Mouse (Mus musculus): Measurements from ENCODE around the gene P2rx7.

The P2rx7 gene

GRCm38 (mm10) chr5:122643701-122644100 lies at the start of gene P2rx7:
TSS of gene P2rx7 (plus strand) at chr5:122643911.
- DNase-seq (ENCODE audit: low spot score in 2 of 2) = peak; percentile 54 to 71

DNA sequence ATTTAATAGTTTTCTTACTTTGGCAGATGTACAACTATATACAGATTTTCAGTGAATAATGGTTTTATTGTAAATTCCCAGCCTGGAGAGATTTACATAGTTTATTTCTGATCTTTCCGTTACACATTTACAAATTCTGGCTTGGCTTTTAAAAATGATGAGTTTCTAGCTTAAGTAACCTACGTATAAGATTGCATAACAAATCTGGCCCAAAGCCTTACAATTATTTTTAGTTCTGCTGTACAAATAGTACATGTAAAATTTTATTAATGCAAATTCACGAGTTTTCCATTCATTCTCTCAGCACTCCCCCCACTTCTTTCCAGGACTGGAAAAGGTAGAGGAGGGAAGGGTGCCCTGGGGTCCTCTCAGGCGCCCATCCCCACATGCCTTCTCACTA lies 48.2 kb upstream of the P2rx7 start:
- no peak for DNase-seq (ENCODE audit: low spot score in 2 of 2)

GRCm38 (mm10) chr5:122602233-122602632 lies 41.5 kb upstream of the P2rx7 start:
- DNase-seq (ENCODE audit: low spot score in 2 of 2) = peak in 1 of 2 experiments; percentile 21

GRCm38 (mm10) chr5:122604894-122605293 lies 38.8 kb upstream of the P2rx7 start:
- DNase-seq (ENCODE audit: low spot score in 2 of 2) = no peak

- no peak for DNase-seq (ENCODE audit: low spot score in 2 of 2)
Measured at GRCm38 (mm10) chr5:122611651-122612050, 32.1 kb upstream of the P2rx7 start.

DNA sequence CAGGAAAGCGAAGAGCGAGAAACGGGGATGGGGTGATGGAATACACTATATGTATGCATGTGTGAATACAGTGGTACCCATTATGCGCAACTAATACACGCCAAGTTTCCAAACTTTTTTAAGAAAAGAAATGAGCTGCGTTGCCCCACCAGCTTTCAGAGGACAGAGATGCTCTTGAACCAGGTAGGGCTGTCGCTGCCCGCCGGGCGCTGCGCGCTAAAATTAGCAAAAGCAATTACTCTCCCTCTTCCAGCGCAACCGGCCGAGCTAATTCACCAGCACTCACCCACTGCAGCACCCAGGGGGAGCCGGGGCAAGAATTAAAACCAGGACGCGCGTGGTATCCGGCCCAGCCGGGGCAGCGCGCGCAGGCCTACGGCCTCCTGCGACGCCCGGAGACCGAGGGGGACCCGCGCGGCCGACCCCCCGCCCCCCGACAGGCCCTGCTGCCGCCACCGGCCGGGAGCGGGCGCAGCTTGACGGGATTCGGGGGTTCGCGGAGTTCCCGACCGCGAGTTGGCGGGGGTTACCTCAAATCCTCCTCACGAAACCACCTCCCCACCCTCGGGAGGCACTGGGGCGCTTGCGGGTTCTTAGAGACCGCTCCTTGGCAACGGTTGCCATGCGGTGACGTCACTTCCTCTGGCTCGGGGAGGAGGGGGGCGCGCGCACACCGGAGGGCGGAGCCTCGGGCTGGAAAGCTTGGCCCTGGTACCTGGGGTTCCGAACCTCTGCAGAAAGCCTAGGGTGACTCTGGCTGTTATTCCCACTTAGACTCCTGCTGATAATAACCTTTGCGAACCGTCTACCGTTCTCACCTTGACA lies 29.6 kb upstream of the P2rx7 start, which contains the start of gene Ift81:
TSS of gene Ift81 (minus strand) at position 611 of the 825 bp plus-strand sequence.
- peak; percentile 89 to 97 for DNase-seq (ENCODE audit: low spot score in 2 of 2)

GRCm38 (mm10) chr5:122617718-122618117 lies 26.0 kb upstream of the P2rx7 start:
- DNase-seq (ENCODE audit: low spot score in 2 of 2) = no peak

DNA sequence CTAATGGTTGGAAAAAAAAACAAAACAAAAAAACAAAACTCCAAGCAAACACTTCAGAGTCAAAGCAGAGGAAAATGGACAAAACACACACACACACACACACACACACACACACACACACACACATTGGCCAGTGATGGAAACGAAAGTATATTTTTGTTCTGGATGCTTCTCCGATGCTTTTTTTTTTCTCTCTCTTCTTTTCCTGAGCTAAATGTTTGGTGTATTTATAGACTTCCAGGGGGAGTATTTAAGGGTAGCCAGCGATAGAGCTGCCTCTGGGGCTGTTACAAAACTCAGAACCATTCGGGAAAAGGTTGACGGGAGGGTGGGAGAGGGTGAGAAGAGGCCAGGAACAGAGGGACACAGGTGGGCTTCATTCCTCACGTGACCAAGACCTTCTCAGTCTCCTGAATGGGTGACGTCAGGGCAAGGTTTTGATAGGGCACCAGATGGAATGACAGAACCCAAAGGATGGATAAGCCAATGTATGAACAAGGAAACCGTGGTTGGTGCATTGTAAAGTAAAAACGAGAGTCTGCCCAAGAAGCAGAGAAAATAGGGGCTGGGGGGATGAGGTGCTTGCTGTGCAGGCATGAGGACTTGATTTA lies 23.9 kb upstream of the P2rx7 start:
- DNase-seq (ENCODE audit: low spot score in 2 of 2) = no peak

- peak; percentile 64 to 75 for DNase-seq (ENCODE audit: low spot score in 2 of 2)
Measured at GRCm38 (mm10) chr5:122621376-122621886, 22.3 kb upstream of the P2rx7 start.

- DNase-seq (ENCODE audit: low spot score in 2 of 2) = no peak
Measured at GRCm38 (mm10) chr5:122622526-122622925, 21.2 kb upstream of the P2rx7 start.

DNA sequence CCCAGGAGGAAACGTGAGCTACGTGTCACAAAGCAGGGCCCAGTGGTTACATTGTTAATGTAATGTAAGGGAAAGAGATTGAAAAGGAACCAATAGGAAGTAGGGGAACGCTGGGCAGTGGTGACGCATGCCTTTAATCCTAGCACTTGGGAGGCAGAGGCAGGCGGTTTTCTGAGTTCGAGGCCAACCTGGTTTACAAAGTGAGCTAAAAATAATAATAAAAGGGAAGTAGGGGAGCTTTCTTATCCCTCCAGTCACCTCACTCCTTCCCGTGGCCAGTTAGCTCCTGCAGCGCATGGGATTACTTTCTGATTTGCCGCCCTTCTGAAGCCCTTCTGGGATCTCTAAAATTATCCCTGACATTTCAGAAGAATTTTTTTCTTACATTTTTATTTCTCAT lies 19.9 kb upstream of the P2rx7 start:
- DNase-seq (ENCODE audit: low spot score in 2 of 2) = no peak

DNA sequence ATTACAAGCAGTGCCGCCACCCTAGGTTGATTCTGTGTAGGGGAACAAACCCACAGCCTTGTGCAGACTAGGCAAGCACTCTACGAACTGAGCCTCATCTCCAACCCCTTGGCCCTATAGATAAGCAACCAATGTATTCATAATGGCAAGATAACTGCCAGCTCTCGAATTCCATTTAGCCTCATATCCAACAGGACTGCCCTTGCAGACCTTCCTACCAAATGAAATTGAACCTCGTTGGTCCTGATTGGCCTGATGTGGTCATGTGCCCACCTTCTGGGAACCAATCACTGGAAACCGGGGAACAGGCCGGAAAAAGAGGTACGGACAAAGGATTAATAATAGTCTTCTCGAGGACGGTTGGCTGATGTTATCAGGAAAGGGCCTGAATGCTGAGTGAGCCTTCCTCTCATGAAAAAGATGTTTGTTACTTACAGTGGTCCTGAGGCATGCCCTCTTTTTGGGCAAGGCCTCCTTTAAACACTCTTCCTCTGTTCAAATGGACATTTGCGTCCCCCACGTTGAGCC lies 18.7 kb upstream of the P2rx7 start:
- no peak for DNase-seq (ENCODE audit: low spot score in 2 of 2)

- DNase-seq (ENCODE audit: low spot score in 2 of 2) = no peak
Measured at GRCm38 (mm10) chr5:122625565-122626252, 18.0 kb upstream of the P2rx7 start.

DNA sequence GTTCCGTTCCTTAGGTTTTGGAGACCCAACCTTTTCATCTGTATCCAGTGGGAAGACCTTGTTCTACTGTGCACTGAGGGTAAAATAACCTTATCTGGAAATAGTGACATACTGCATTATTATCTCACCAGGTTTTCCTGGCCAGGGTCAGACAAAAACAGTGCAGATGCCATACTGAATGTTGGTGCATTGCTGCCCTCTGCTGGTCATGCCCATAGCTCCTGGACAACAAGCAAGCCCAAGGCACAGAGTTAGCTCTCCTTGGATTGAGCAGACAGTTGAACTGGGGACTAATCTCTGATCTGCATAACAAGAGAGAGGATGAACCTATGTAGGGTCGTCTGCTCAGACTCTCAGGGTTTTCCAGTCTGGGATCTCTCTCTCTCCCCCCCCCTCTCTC lies 16.5 kb upstream of the P2rx7 start:
- DNase-seq (ENCODE audit: low spot score in 2 of 2) = peak; percentile 75 to 87

DNA sequence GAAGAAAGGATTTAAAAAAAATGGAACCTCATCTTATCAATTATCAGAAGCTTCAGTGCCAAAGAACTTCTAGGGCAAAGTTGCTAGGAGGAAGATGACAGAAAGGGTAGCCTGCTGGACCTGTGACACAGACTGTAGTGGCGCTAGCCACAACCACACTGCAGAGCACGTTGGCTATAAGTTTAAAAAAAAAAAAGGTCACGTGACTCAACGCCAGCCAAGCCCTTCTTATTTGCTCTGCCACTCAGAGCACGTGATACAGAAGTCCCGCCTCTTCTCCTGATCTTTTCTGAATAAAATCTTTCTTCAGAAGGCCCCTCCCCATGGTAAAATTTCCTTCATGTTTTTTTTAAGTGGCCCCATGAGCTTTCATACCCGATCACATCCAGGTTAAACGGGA lies 8.5 kb upstream of the P2rx7 start:
- no peak for DNase-seq (ENCODE audit: low spot score in 2 of 2)

GRCm38 (mm10) chr5:122636308-122636707 lies 7.4 kb upstream of the P2rx7 start:
- no peak for DNase-seq (ENCODE audit: low spot score in 2 of 2)

DNA sequence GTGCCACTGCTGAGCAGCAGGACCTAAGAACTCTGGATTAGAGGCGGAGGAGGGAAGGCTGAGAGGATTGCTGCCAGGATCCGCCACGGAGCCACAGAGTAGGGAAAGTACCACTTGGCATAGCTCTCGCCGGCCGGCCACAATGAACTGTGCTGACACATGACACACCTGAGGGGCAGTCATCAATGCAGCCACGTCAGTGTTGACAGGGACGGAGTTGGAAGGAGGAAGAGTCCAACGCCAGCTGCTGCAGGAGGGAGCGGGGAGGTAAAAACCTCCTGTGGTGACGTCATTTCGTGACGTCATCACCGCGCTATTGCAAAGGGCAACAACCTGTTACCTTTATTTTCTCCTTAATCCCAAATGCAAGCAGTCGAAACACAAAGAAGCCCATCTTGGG lies 6.8 kb upstream of the P2rx7 start:
- DNase-seq (ENCODE audit: low spot score in 2 of 2) = no peak

DNA sequence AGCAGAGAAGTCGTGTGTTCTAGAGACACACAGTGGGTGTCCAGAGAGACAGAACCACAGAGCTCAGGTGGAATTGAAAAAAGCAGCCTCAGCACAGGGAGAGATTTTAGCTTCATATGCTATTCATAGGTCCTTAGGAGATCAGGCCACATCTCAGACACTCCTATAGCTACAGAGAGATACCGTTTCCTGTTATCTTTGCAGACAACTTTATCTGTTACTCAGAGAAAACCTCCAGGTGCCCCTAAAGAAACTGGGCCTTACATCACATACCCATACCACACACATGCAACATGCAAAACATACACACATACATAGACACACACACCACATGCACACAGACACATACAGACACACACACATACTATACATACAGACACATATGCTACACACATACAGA lies 5.4 kb upstream of the P2rx7 start:
- no peak for DNase-seq (ENCODE audit: low spot score in 2 of 2)

GRCm38 (mm10) chr5:122639517-122639916 lies 4.2 kb upstream of the P2rx7 start:
- no peak for DNase-seq (ENCODE audit: low spot score in 2 of 2)

DNA sequence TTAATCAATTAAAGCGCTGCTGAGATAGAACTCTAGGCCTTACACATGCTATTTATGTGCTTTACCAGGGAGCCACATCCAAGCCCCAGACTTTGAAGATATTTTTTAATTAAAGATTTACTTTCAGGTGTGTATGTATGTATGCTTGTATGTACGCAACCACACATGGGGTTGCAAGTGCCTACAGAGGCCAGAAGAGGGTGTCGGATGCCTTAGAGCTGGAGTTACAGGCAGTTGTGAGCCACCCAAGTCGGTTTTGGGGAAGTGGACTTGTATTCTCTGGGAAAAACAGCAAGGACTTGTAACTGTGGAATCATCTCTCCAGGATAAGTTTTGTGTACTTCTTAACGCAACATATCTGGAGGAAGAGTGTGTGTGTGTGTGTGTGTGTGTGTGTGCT lies 3.7 kb upstream of the P2rx7 start:
- no peak for DNase-seq (ENCODE audit: low spot score in 2 of 2)

GRCm38 (mm10) chr5:122644111-122644607 lies 448 bp downstream of the P2rx7 start:
- no peak for DNase-seq (ENCODE audit: low spot score in 2 of 2)

DNA sequence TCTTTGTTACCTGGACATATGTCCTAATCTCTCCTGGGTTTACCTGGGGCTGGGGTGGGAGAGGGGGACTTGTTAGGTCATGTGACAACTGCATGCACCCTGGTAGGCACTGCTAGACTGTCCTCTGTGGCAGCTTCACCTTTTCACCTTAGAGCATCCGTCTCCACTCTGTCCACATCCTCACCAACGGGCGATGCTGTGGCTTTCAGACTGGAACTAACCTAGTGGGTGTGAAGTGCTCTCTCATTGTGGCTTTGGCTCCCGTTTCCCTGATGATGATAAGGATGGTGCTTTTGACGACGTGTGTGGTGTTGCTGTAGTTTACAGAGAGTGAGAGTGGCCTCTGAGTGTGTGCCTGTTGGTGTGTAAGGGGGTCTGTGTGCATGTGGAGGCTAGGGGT lies 1.6 kb downstream of the P2rx7 start:
- no peak for DNase-seq (ENCODE audit: low spot score in 2 of 2)
